Mouse (Mus musculus): ENCODE results near the gene Slc35b4. TPM values are rescaled to one million over a fixed set of nuclear protein-coding genes. Genes with fewer than 3 reads are reported as not detected.

Gene Slc35b4
- 42.0 and 44.6 TPM in 2 replicates for polyA plus RNA-seq (2015; fragmentation: Nextera tagmentation; extraction: Ambion mirVana)

DNA sequence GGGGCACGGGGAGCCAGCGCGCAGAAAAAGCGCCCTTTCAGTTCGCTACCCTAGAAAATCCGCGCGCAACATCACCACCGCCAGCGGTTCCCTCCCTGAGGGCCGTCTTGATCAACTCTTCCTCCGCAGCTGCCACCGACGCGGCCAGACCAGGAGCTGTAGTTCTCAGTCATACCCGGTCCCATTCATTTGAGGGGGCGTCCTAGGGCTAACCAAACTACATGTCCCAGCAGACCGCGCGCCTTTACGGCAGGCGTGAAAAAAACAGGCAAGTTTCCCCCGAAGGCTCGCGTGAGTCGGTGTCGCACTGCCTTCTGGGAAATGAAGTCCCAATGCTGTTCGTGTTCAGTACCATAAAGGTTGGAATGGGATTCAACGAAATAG lies at the start of gene Slc35b4:
TSS of gene Slc35b4 (minus strand) at position 248 of the 384 bp plus-strand sequence.

Other genes with a start within 250 kb of the Slc35b4 start
- gene Lrguk, start 147.7 kb downstream of the Slc35b4 start, polyA plus RNA-seq (2015; fragmentation: Nextera tagmentation; extraction: Ambion mirVana) = 0.11 and 0.19 TPM in 2 replicates
- 219 and 239 TPM in 2 replicates for gene Akr1b3, start 140.4 kb upstream of the Slc35b4 start, polyA plus RNA-seq (2015; fragmentation: Nextera tagmentation; extraction: Ambion mirVana)
- 12.3 and 15.1 TPM in 2 replicates for gene Akr1b8, start 177.0 kb upstream of the Slc35b4 start, polyA plus RNA-seq (2015; fragmentation: Nextera tagmentation; extraction: Ambion mirVana)
- gene Akr1b10, start 207.1 kb upstream of the Slc35b4 start, polyA plus RNA-seq (2015; fragmentation: Nextera tagmentation; extraction: Ambion mirVana) = 31.2 and 35.6 TPM in 2 replicates
- gene Akr1b7, start 235.2 kb upstream of the Slc35b4 start, polyA plus RNA-seq (2015; fragmentation: Nextera tagmentation; extraction: Ambion mirVana) = 0.71 and 0.73 TPM in 2 replicates

Data from urinary bladder, postnatal 0 days (tissue).